Mouse (Mus musculus): ENCODE results near the gene Samd3. TPM values are rescaled to one million over a fixed set of nuclear protein-coding genes. Genes with fewer than 3 reads are reported as not detected.
A peak's percentile ranks its signal among the peaks of the same experiment; 100 is the strongest.

Gene Samd3
- polyA plus RNA-seq (2015; fragmentation: Nextera tagmentation; extraction: Ambion mirVana) = 0.08 and 0.10 TPM in 2 replicates

DNA sequence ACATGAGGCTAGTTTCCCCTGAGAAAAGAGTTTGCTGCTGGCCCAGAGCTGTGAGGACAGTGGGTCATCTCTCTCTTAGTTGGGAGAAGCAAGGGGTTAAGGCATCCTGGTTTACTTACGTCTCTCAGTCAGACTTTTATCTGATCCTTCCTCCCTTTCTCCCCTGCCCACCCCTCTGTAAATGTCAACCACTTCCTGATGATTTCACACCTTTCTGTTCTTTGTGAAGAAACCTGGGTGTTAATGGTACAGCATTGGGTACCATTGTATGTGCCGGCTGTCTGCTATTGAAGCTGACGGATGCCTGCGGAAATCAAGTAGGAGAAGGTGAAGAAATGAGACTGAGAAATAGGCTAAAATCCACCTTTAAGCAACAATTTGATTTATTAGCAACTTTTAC is at the start of gene Samd3:
TSS of gene Samd3 (plus strand) at position 220 of the 400 bp plus-strand sequence.
- Histone ChIP-seq H3K27me3 (replicated peaks) (no peaks in the 10 kb centered on the region), H3K36me3 (no peaks in the 10 kb centered on the region), H3K4me1 (replicated peaks) (no peaks in the 10 kb centered on the region), H3K27ac (no peak within 1 kb of the TSS), H3K9me3 (no peaks in the 10 kb centered on the region), H3K4me3 (replicated peaks) (no peak within 1 kb of the TSS), H3K9ac (no peak within 1 kb of the TSS), H3K4me2 (replicated peaks) (no peak within 1 kb of the TSS)
- ATAC-seq = no peak
- WGBS = 44% methylated on average over 4 of the region's 4 CpGs

DNA sequence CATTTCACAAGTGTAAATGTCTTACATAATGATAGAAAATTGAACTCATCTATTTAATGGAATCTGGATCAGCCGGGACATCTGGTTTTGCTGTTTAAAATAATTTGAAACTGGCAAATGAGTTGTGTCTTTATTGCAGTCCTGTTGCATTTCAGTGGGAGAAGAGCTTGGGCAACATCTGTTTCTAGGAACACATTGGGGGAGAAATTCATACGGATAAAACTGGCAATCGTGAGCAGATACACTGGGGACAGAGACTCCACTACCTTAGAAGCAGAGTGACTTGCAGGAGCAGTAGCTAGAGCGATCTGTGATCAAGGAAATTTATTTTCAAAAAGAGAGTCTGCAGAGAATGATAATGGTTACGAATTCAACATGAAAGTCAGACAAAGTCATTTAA is 44.2 kb upstream of the Samd3 start:
- no peak overlapping the region for H3K9ac ChIP-seq
- ATAC-seq = no peak
- no peak overlapping the region for H3K4me2 ChIP-seq (replicated peaks)
- 87% methylated on average over 5 of the region's 5 CpGs for WGBS
- H3K27ac ChIP-seq = no peak overlapping the region
- H3K27me3 ChIP-seq (replicated peaks) = no peaks in the 10 kb centered on the region
- no peak overlapping the region for H3K4me3 ChIP-seq (replicated peaks)
- H3K9me3 ChIP-seq = no peaks in the 10 kb centered on the region
- H3K36me3 ChIP-seq = no peaks in the 10 kb centered on the region
- no peaks in the 10 kb centered on the region for H3K4me1 ChIP-seq (replicated peaks)

DNA sequence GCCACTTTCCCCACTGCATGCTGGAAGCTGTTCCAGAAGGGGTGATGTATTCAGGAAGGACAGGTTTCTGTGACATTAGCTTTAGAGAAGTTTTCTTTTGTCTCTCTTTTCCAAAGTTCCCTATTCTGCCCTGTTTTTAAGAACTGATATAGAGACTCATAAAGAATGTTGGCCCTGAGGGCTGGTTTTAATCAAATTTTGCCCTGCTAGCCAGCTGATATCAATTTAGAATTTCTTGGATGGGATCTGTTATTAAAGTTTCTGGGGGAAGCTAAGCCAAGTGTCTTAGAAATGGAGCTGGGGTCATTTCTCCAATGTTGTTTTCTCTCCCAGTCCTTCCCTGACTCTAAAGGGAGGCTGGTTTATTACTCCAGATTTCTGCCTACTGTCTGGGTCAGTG is 38.7 kb upstream of the Samd3 start:
- no peaks in the 10 kb centered on the region for H3K27me3 ChIP-seq (replicated peaks)
- H3K27ac ChIP-seq = no peak overlapping the region
- H3K9me3 ChIP-seq = no peaks in the 10 kb centered on the region
- ATAC-seq = no peak
- no peak overlapping the region for H3K4me3 ChIP-seq (replicated peaks)
- no peaks in the 10 kb centered on the region for H3K4me1 ChIP-seq (replicated peaks)
- H3K36me3 ChIP-seq = no peaks in the 10 kb centered on the region
- H3K4me2 ChIP-seq (replicated peaks) = no peak overlapping the region
- H3K9ac ChIP-seq = no peak overlapping the region

DNA sequence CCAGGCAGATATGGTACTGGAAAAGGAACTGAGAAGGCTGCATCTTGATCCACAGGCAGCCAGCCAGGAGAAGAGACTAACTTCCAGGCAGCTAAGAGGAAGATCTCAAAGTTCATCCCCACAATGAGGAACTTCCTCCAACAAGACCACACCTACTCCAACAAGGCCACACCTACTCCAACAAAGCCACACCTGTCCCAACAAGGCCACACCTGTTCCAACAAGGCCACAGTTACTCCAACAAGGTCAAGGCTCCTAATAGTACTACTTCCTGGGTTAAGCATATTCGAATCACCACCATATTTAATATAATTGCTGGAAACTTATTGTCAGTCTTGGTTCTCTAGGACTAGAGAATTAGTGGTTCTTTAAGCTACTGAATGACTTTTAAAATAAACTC is 34.6 kb upstream of the Samd3 start:
- Histone ChIP-seq H3K4me3 (replicated peaks) (no peak overlapping the region), H3K27me3 (replicated peaks) (no peaks in the 10 kb centered on the region), H3K9ac (no peak overlapping the region), H3K27ac (no peak overlapping the region), H3K4me1 (replicated peaks) (no peaks in the 10 kb centered on the region), H3K36me3 (no peaks in the 10 kb centered on the region), H3K9me3 (no peaks in the 10 kb centered on the region), H3K4me2 (replicated peaks) (no peak overlapping the region)
- 88% methylated on average over 1 of the region's 1 CpGs for WGBS
- peak; percentile 69 for ATAC-seq

DNA sequence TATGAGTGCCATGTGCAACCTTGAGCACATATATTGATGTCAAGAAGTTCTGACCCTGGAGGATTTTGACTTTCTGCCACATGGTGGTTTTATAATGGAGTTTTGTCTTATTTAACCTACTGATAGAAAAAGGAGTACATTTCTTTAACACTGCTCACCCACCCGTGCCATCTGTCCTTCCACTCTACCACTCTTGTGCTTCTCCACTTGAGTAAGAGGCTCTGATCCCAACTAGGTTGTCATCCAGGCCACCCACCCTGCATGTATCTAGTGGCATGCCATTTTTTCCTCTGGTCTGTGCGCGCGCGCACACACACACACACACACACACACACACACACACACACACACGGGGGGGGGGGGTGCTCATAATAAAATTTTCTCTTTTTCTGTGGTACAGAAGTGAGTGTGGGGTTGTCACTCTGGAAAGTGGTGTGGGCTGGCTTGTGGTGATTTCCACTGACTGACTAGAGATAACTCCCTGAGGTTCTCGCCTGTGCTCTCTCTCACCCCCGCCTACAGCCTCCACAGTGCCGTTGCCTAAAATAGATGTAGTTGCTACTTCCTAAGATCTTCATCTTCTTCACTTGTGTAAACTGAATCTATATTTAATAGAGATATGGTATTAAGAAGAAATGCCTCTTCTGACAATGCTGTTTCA is 26.7 kb upstream of the Samd3 start:
- Histone ChIP-seq H3K4me3 (replicated peaks) (no peak overlapping the region), H3K36me3 (no peaks in the 10 kb centered on the region), H3K4me1 (replicated peaks) (no peaks in the 10 kb centered on the region), H3K9ac (no peak overlapping the region), H3K27me3 (replicated peaks) (no peaks in the 10 kb centered on the region), H3K27ac (no peak overlapping the region), H3K9me3 (no peaks in the 10 kb centered on the region), H3K4me2 (replicated peaks) (no peak overlapping the region)
- no peak for ATAC-seq
- WGBS = 84% methylated on average over 9 of the region's 9 CpGs

DNA sequence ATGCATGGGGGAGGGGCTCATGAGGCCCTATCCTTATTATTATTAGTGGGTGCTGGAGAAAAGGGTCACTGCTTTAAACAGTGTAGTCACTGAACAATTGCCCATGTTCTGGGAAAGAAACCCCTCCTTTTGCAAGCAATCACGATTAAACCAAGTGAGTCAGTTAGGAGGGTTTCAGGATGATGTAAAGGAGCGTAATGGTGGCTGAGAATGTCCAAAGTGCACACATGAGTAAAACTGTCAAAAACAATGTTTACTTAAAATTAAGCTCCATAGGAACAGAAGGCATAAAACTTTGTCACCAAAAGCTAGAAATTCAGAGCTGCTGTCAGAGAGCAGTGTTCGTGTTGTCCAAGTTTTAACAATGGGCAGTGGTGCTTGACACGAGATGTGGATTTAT is 8.8 kb upstream of the Samd3 start:
- WGBS = 50% methylated on average over 4 of the region's 4 CpGs
- H3K36me3 ChIP-seq = no peaks in the 10 kb centered on the region
- peak; percentile 34 for ATAC-seq
- no peak overlapping the region for H3K4me2 ChIP-seq (replicated peaks)
- no peak overlapping the region for H3K27ac ChIP-seq
- H3K27me3 ChIP-seq (replicated peaks) = no peaks in the 10 kb centered on the region
- no peak overlapping the region for H3K9ac ChIP-seq
- H3K4me1 ChIP-seq (replicated peaks) = no peaks in the 10 kb centered on the region
- no peak overlapping the region for H3K4me3 ChIP-seq (replicated peaks)
- H3K9me3 ChIP-seq = no peaks in the 10 kb centered on the region

DNA sequence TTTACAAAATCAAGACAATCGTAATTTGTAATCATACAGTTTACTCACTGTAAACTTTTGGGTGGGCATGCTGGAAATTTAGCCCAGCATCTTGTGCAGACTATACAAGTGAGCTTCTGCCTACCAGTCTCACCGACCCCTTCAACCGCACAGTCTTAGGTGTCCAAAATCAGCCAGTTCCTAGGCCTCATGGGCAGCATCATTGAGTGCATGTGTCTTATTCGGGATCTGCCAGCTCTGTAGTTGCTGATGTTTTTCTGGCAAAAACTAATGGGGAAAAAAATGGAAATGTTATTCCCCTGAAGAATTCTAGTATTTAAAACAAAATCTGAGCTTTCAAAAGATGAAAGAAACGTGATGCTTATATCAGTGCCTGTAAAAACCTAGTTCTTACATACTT is 3.3 kb upstream of the Samd3 start:
- ATAC-seq = no peak
- Histone ChIP-seq H3K9ac (no peak overlapping the region), H3K4me3 (replicated peaks) (no peak overlapping the region), H3K4me2 (replicated peaks) (no peak overlapping the region), H3K27me3 (replicated peaks) (no peaks in the 10 kb centered on the region), H3K4me1 (replicated peaks) (no peaks in the 10 kb centered on the region), H3K36me3 (no peaks in the 10 kb centered on the region), H3K9me3 (no peaks in the 10 kb centered on the region), H3K27ac (no peak overlapping the region)
- whole genome bisulfite sequencing = 85% methylated on average over 5 of the region's 5 CpGs

DNA sequence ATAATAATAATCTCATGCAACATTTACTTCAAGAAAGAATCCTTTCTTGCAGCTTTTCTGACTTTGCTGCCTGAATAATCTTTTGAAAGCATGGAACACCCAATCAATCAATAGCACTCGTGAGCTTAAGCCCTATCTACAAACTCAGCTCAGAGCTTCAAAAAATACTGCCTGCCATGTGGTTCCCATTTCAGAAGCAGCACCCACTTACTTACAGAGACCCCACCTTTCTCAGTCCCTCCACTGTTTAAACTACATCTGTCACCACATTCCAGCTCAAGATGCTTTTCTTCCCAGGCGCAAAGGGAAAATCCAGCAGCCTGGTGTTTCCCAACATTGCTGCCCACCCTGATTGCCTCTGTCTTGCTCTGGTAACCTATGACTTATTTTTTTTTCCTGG is 2.8 kb upstream of the Samd3 start:
- 57% methylated on average over 2 of the region's 2 CpGs for WGBS
- no peaks in the 10 kb centered on the region for H3K36me3 ChIP-seq
- no peaks in the 10 kb centered on the region for H3K27me3 ChIP-seq (replicated peaks)
- H3K4me1 ChIP-seq (replicated peaks) = no peaks in the 10 kb centered on the region
- H3K9me3 ChIP-seq = no peaks in the 10 kb centered on the region
- H3K9ac ChIP-seq = no peak overlapping the region
- no peak overlapping the region for H3K4me3 ChIP-seq (replicated peaks)
- ATAC-seq = no peak
- H3K4me2 ChIP-seq (replicated peaks) = no peak overlapping the region
- H3K27ac ChIP-seq = no peak overlapping the region

DNA sequence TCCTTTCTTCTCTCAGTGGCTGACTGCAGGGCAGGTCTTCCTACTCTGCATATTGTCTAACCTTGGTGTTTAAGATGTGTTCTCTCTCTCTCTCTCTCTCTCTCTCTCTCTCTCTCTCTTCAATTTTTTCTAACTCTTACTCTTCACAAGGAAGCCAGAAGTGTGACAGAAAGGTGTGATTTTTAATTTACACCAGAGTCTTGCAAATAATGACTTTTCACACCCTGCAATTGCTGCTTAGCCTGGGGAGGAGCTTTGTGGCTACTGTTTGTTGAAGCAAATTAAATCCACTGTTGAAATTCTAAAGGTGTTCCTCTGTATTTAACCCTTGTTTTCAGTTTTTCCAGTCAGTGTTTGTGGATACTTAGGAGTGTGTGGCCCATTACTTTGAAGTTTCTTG is 1.3 kb upstream of the Samd3 start:
- no peak overlapping the region for H3K4me3 ChIP-seq (replicated peaks)
- H3K9me3 ChIP-seq = no peaks in the 10 kb centered on the region
- no peak overlapping the region for H3K9ac ChIP-seq
- no peak overlapping the region for H3K4me2 ChIP-seq (replicated peaks)
- H3K4me1 ChIP-seq (replicated peaks) = no peaks in the 10 kb centered on the region
- H3K27me3 ChIP-seq (replicated peaks) = no peaks in the 10 kb centered on the region
- ATAC-seq = no peak
- H3K27ac ChIP-seq = no peak overlapping the region
- no peaks in the 10 kb centered on the region for H3K36me3 ChIP-seq

DNA sequence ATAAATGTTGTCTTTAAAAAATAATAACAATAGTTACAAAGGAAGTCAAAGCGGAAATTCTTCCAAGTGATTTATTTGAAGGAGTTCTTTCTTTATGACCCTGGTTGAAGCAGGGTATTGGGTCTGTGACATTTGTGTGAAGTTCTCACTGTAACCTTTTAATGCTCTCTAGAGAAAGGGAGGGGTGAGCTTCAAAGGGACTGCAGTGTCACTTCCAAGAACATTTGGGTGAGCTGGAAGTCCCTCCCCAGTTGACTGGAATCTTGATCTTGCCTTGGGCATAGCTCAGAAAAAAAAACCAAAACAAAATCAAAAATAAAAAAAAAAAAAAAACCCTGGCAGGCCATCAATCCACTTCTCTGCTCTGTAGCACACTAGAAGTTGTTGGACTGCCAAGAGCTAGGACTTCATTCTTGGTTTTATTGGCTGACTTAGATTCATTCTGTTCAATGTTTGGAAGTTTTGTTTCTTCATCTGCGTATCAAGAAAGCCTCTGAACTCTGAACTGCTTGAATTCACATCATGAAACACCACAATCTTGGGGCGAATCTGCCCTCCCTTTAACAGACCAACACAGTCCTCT is 2.7 kb downstream of the Samd3 start:
- Histone ChIP-seq H3K4me2 (replicated peaks) (no peak overlapping the region), H3K36me3 (no peaks in the 10 kb centered on the region), H3K27ac (no peak overlapping the region), H3K4me1 (replicated peaks) (no peaks in the 10 kb centered on the region), H3K4me3 (replicated peaks) (no peak overlapping the region), H3K27me3 (replicated peaks) (no peaks in the 10 kb centered on the region), H3K9ac (no peak overlapping the region), H3K9me3 (no peaks in the 10 kb centered on the region)
- WGBS = 79% methylated on average over 3 of the region's 3 CpGs
- ATAC-seq = no peak

DNA sequence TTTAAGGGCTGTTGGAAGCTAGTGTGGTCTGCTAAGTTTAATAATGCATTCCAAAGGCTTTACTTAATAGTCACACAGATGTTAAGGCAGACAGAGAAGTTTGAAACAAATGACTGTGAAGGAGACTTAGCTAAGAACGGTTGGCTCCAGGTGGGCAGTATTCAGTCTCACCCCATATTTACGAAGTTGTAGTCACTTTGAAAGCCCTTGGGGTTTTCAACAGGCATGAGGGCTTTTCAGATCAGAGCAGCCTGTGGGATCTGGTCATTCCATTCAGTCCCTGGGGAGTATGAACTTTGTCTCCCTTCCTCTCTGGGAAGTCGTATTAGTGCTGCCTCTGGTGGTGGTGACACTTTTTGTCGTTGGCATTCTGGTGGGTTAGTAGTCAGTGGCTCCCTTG is 9.1 kb downstream of the Samd3 start:
- H3K4me1 ChIP-seq (replicated peaks) = no peaks in the 10 kb centered on the region
- H3K9ac ChIP-seq = no peak overlapping the region
- no peaks in the 10 kb centered on the region for H3K36me3 ChIP-seq
- H3K4me3 ChIP-seq (replicated peaks) = no peak overlapping the region
- H3K9me3 ChIP-seq = no peaks in the 10 kb centered on the region
- ATAC-seq = no peak
- H3K27ac ChIP-seq = no peak overlapping the region
- H3K4me2 ChIP-seq (replicated peaks) = no peak overlapping the region
- no peaks in the 10 kb centered on the region for H3K27me3 ChIP-seq (replicated peaks)
- WGBS = 49% methylated on average over 4 of the region's 4 CpGs

DNA sequence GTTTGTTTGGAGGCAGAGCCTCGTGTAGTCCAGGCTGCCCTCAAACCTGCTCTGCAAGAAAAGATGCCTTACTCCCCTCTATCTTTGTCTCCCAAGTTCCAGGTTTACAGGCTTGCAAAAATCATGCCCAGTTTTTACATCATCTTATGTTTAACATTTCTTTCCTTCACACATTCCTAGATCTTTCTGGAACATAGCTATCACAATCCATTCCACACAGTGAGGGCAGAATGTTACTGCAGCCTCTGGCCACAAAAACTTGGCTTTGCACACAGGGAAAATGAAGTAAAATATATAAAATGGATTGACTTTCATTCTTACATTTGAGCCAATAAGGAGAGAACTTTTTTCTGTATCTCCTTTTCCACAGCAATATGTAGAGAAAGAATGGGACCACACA is 9.6 kb downstream of the Samd3 start:
- Histone ChIP-seq H3K36me3 (no peaks in the 10 kb centered on the region), H3K27me3 (replicated peaks) (no peaks in the 10 kb centered on the region), H3K9ac (no peak overlapping the region), H3K9me3 (no peaks in the 10 kb centered on the region), H3K4me2 (replicated peaks) (no peak overlapping the region), H3K27ac (no peak overlapping the region), H3K4me3 (replicated peaks) (no peak overlapping the region), H3K4me1 (replicated peaks) (no peaks in the 10 kb centered on the region)
- no peak for ATAC-seq
- WGBS = 50% methylated on average over 1 of the region's 1 CpGs

DNA sequence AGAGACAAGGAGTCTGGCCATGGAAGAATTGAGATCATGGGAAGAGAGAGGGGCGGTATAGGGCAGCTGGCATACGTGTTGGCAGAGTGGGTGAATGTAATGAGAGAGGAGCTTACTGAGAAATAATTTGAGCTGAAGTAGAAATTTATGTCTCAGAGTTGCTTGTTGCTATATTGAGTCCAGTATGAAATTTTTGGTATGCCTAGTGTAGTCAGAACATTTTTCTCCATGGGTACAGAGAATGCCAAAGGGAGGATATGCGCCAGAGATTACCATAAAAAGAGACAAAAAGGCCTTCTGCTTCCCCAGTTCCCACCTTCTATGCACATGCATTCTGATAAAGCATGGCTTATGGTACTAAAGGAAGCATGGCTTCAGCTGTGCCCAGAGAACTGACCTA is 13.7 kb downstream of the Samd3 start:
- no peaks in the 10 kb centered on the region for H3K36me3 ChIP-seq
- H3K9ac ChIP-seq = no peak overlapping the region
- no peak overlapping the region for H3K27ac ChIP-seq
- no peaks in the 10 kb centered on the region for H3K4me1 ChIP-seq (replicated peaks)
- ATAC-seq = no peak
- 80% methylated on average over 3 of the region's 3 CpGs for whole genome bisulfite sequencing
- H3K4me2 ChIP-seq (replicated peaks) = no peak overlapping the region
- H3K27me3 ChIP-seq (replicated peaks) = no peaks in the 10 kb centered on the region
- H3K9me3 ChIP-seq = no peaks in the 10 kb centered on the region
- no peak overlapping the region for H3K4me3 ChIP-seq (replicated peaks)

Data from intestine, embryonic 15.5 days (tissue).